Mouse (Mus musculus): Measurements from ENCODE around the gene Aqp6.

Gene Aqp6

GRCm38 (mm10) chr15:99590429-99591084, 10.6 kb upstream of the Aqp6 start, which contains the start of gene Aqp5:
Gene Aqp5, plus strand, starts transcription at chr15:99590782.
- DNase-seq (ENCODE audit: low read depth, low spot score), result no peak
- Histone ChIP-seq H3K27me3 (ENCODE audit: control insufficient read depth, insufficient read depth, low read length, poor library complexity, severe bottlenecking) (no peaks in the 10 kb centered on the region), H3K36me3 (ENCODE audit: control insufficient read depth, insufficient read depth, low read length, poor library complexity, severe bottlenecking) (no peaks in the 10 kb centered on the region)

GRCm38 (mm10) chr15:99592177-99592576, 9.0 kb upstream of the Aqp6 start:
- DNase-seq (ENCODE audit: low read depth, low spot score), result no peak
- H3K27me3 ChIP-seq (ENCODE audit: control insufficient read depth, insufficient read depth, low read length, poor library complexity, severe bottlenecking), result no peaks in the 10 kb centered on the region
- H3K36me3 ChIP-seq (ENCODE audit: control insufficient read depth, insufficient read depth, low read length, poor library complexity, severe bottlenecking), result no peaks in the 10 kb centered on the region

GRCm38 (mm10) chr15:99592877-99593276, 8.3 kb upstream of the Aqp6 start:
- Histone ChIP-seq H3K27me3 (ENCODE audit: control insufficient read depth, insufficient read depth, low read length, poor library complexity, severe bottlenecking) (no peaks in the 10 kb centered on the region), H3K36me3 (ENCODE audit: control insufficient read depth, insufficient read depth, low read length, poor library complexity, severe bottlenecking) (no peaks in the 10 kb centered on the region)
- DNase-seq (ENCODE audit: low read depth, low spot score), result no peak

GRCm38 (mm10) chr15:99594951-99595350, 6.2 kb upstream of the Aqp6 start:
- DNase-seq (ENCODE audit: low read depth, low spot score), result no peak
- H3K27me3 ChIP-seq (ENCODE audit: control insufficient read depth, insufficient read depth, low read length, poor library complexity, severe bottlenecking), result no peaks in the 10 kb centered on the region; the same call in 1 of the 2 replicates

GRCm38 (mm10) chr15:99596056-99596687, 5.0 kb upstream of the Aqp6 start:
- H3K36me3 ChIP-seq (ENCODE audit: control insufficient read depth, insufficient read depth, low read length, poor library complexity, severe bottlenecking), result no peaks in the 10 kb centered on the region
- DNase-seq (ENCODE audit: low read depth, low spot score), result peak; percentile 71
- no peaks in the 10 kb centered on the region; the same call in 1 of the 2 replicates for H3K27me3 ChIP-seq (ENCODE audit: control insufficient read depth, insufficient read depth, low read length, poor library complexity, severe bottlenecking)

More at GRCm38 (mm10) chr15:99594951-99595350, 6.2 kb upstream of the Aqp6 start:
- H3K36me3 ChIP-seq (ENCODE audit: control insufficient read depth, insufficient read depth, low read length, poor library complexity, severe bottlenecking), result no peaks in the 10 kb centered on the region

- H3K27me3 ChIP-seq (ENCODE audit: control insufficient read depth, insufficient read depth, low read length, poor library complexity, severe bottlenecking), result no peaks in the 10 kb centered on the region; the same call in 1 of the 2 replicates
- DNase-seq (ENCODE audit: low read depth, low spot score), result no peak
- H3K36me3 ChIP-seq (ENCODE audit: control insufficient read depth, insufficient read depth, low read length, poor library complexity, severe bottlenecking), result no peaks in the 10 kb centered on the region
Observed at GRCm38 (mm10) chr15:99596841-99597240, 4.4 kb upstream of the Aqp6 start.

- Histone ChIP-seq H3K27me3 (ENCODE audit: control insufficient read depth, insufficient read depth, low read length, poor library complexity, severe bottlenecking) (no peaks in the 10 kb centered on the region; the same call in 1 of the 2 replicates), H3K36me3 (ENCODE audit: control insufficient read depth, insufficient read depth, low read length, poor library complexity, severe bottlenecking) (no peaks in the 10 kb centered on the region)
- no peak for DNase-seq (ENCODE audit: low read depth, low spot score)
Observed at GRCm38 (mm10) chr15:99597596-99597995, 3.6 kb upstream of the Aqp6 start.

GRCm38 (mm10) chr15:99599245-99600070, 1.7 kb upstream of the Aqp6 start:
- H3K27me3 ChIP-seq (ENCODE audit: control insufficient read depth, insufficient read depth, low read length, poor library complexity, severe bottlenecking), result no peaks in the 10 kb centered on the region; the same call in 1 of the 2 replicates
- no peaks in the 10 kb centered on the region for H3K36me3 ChIP-seq (ENCODE audit: control insufficient read depth, insufficient read depth, low read length, poor library complexity, severe bottlenecking)
- DNase-seq (ENCODE audit: low read depth, low spot score), result no peak

- DNase-seq (ENCODE audit: low read depth, low spot score), result no peak
- Histone ChIP-seq H3K36me3 (ENCODE audit: control insufficient read depth, insufficient read depth, low read length, poor library complexity, severe bottlenecking) (no peaks in the 10 kb centered on the region), H3K27me3 (ENCODE audit: control insufficient read depth, insufficient read depth, low read length, poor library complexity, severe bottlenecking) (no peaks in the 10 kb centered on the region; the same call in 1 of the 2 replicates)
Observed at GRCm38 (mm10) chr15:99601823-99602120, 572 bp downstream of the Aqp6 start.

GRCm38 (mm10) chr15:99602206-99602820, 1.1 kb downstream of the Aqp6 start:
- Histone ChIP-seq H3K36me3 (ENCODE audit: control insufficient read depth, insufficient read depth, low read length, poor library complexity, severe bottlenecking) (no peaks in the 10 kb centered on the region), H3K27me3 (ENCODE audit: control insufficient read depth, insufficient read depth, low read length, poor library complexity, severe bottlenecking) (no peaks in the 10 kb centered on the region; the same call in 1 of the 2 replicates)
- no peak for DNase-seq (ENCODE audit: low read depth, low spot score)

GRCm38 (mm10) chr15:99603216-99603615, 2.0 kb downstream of the Aqp6 start:
- no peak for DNase-seq (ENCODE audit: low read depth, low spot score)
- no peaks in the 10 kb centered on the region for H3K36me3 ChIP-seq (ENCODE audit: control insufficient read depth, insufficient read depth, low read length, poor library complexity, severe bottlenecking)
- H3K27me3 ChIP-seq (ENCODE audit: control insufficient read depth, insufficient read depth, low read length, poor library complexity, severe bottlenecking), result no peaks in the 10 kb centered on the region; the same call in 1 of the 2 replicates

GRCm38 (mm10) chr15:99605595-99605994, 4.4 kb downstream of the Aqp6 start:
- H3K36me3 ChIP-seq (ENCODE audit: control insufficient read depth, insufficient read depth, low read length, poor library complexity, severe bottlenecking), result no peaks in the 10 kb centered on the region
- H3K27me3 ChIP-seq (ENCODE audit: control insufficient read depth, insufficient read depth, low read length, poor library complexity, severe bottlenecking), result no peaks in the 10 kb centered on the region
- no peak for DNase-seq (ENCODE audit: low read depth, low spot score)

GRCm38 (mm10) chr15:99606515-99606914, 5.3 kb downstream of the Aqp6 start:
- H3K27me3 ChIP-seq (ENCODE audit: control insufficient read depth, insufficient read depth, low read length, poor library complexity, severe bottlenecking), result no peaks in the 10 kb centered on the region
- H3K36me3 ChIP-seq (ENCODE audit: control insufficient read depth, insufficient read depth, low read length, poor library complexity, severe bottlenecking), result no peaks in the 10 kb centered on the region
- DNase-seq (ENCODE audit: low read depth, low spot score), result no peak

- Histone ChIP-seq H3K36me3 (ENCODE audit: control insufficient read depth, insufficient read depth, low read length, poor library complexity, severe bottlenecking) (no peaks in the 10 kb centered on the region), H3K27me3 (ENCODE audit: control insufficient read depth, insufficient read depth, low read length, poor library complexity, severe bottlenecking) (no peaks in the 10 kb centered on the region)
- no peak for DNase-seq (ENCODE audit: low read depth, low spot score)
Observed at GRCm38 (mm10) chr15:99607388-99608113, 6.4 kb downstream of the Aqp6 start.
